Mouse (Mus musculus) CD8-positive naive resting alpha-beta T cell, adult 57 days (primary cell): Measurements from ENCODE around the gene Vamp9. TPM values are rescaled to one million over a fixed set of nuclear protein-coding genes. Genes with fewer than 3 reads are reported as not detected.

Source experiments
- total RNA-seq: library from RNA; stranded (reverse); gene quantifications from one replicate; pipeline ENCODE4 v1.2.4, GENCODE M21; 2023

The Vamp9 gene
- total RNA-seq: not detected

GRCm38 (mm10) chr5:99906181-99906956, at the start of gene Vamp9:
Vamp9 (plus strand) TSS chr5:99906254.

GRCm38 (mm10) chr5:99978699-99979442, 72.8 kb downstream of the Vamp9 start, which contains the start of the genes Hnrnpd and 4930524J08Rik:
Hnrnpd (minus strand) TSS chr5:99978938.
4930524J08Rik (plus strand) TSS chr5:99979061.

Other genes starting within 250 kb of the Vamp9 start
- 21.2 TPM for gene Rasgef1b, start 177.2 kb upstream of the Vamp9 start, total RNA-seq
- gene Hnrnpd, start 72.7 kb downstream of the Vamp9 start, total RNA-seq: 255 TPM
- gene 4930524J08Rik, start 72.8 kb downstream of the Vamp9 start, total RNA-seq: 1.3 TPM
- gene Hnrnpdl, start 133.4 kb downstream of the Vamp9 start, total RNA-seq: 320 TPM
- gene Enoph1, start 133.7 kb downstream of the Vamp9 start, total RNA-seq: 22.8 TPM